Mouse (Mus musculus) thymus, adult 2 months (tissue): Measurements from ENCODE around the gene Rasal3.
A peak's percentile ranks its signal among the peaks of the same experiment; 100 is the strongest.

ENCODE experiments used
- CTCF ChIP-seq: fragments of 200-500 bp; IDR thresholded peaks from 2 replicates; pipeline ENCODE4 v1.5.1; 2012; ENCODE audit warnings: mild to moderate bottlenecking, control low read depth, low read length, moderate library complexity, borderline replicate concordance; ENCODE audit not compliant: control insufficient read depth, poor library complexity, insufficient read depth; ENCODE audit errors: extremely low read depth
- POLR2A ChIP-seq: fragments of 200-500 bp; IDR thresholded peaks from 2 replicates; pipeline ENCODE4 v1.6.1; 2012; ENCODE audit warnings: mild to moderate bottlenecking, low read length, control low read depth, moderate library complexity; ENCODE audit not compliant: control insufficient read depth, poor library complexity, insufficient read depth; ENCODE audit errors: extremely low read depth

DNA sequence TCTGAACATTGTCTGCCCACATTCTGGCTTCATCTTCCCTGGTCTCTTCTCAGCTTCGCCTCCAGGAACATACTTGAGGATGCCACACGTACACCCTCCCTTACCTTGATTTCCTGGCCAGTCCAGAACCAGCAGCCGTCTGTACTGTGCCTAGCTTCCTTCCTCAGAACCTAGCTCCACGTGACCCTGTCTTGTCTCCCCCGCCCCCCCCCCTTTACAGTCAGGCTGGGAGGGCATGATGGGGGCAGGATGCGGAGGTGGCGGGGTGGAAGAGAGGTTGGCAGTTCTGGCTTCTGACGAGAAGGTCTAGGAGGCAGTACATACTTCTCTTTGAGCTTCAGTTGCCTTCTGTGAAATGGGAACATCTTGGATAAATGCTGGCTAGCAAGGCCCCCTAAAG lies at the start of gene Rasal3:
- TF ChIP-seq POLR2A (no peak), CTCF (peak; percentile 24; the same call in 1 of the 2 replicates)
